Mouse (Mus musculus): ENCODE measurements around the gene Car14. TPM values are rescaled to one million over a fixed set of nuclear protein-coding genes. Genes with fewer than 3 reads are reported as not detected.

The Car14 gene
- polyA plus RNA-seq, 1 experiment = 3.3 TPM

DNA sequence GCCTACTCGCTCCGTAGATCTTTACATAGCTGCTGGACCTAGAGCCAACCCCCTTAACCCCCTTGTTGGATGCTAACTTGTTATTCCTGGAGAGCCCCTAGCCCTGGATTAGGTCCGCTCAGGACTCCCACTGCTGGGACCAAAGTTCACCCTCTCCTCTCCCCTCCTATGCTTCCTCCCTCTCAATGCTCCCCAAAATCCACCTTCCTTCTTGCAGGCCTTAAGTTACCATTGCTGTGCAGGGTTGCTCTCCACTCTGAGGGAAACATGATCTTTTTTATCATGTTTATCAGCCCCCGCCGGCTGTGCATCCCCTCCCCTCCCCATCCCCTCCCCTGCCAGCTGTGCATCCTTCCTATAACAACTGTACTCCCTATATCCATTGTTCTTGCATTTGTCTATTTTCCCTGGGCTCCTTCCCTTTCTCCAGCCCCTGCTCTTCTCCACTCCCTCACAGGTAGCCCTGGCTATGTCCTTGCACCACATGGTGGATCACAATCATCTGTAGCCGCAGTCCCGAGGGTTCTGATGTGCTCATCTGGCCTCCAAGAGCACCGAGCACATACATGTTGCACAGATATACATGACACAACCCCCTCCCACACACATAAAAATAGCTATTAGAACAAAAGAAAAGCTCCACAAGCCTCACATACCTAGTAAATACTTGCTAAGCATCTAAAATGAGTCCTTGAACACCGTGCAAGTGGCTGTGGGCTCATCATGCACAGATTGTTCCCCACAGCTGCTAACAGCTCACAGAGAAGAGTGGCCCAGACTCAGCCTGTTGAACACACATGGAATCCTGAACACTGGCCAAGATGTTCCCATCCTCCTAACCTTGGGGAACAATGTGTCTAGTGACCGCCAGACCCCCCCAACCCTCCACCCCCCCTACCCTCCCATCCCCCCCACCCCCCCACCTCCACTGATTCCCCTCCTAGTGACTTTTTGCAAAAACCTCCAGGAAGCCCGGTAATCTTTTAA is 12.1 kb downstream of the Car14 start:
- H3K9me3 ChIP-seq (replicated peaks; ENCODE audit: control insufficient read depth, insufficient read depth, low read length, poor library complexity, severe bottlenecking) = no peaks in the 10 kb centered on the region
- peak overlapping the region; percentile 52 for H3K9ac ChIP-seq (ENCODE audit: low read depth, poor library complexity, severe bottlenecking)
- H3K36me3 ChIP-seq (ENCODE audit: control insufficient read depth, insufficient read depth, low read length, poor library complexity, severe bottlenecking) = no peaks in the 10 kb centered on the region; the same call in 1 of the 2 replicates
- H3K4me3 ChIP-seq (ENCODE audit: low read depth, low read length) = peak overlapping the region; percentile 57
- H3K27me3 ChIP-seq (ENCODE audit: control insufficient read depth, insufficient read depth, low read length, poor library complexity, severe bottlenecking) = no peaks in the 10 kb centered on the region
- H3K27ac ChIP-seq (ENCODE audit: insufficient read depth, low read length) = peak overlapping the region; percentile 96
- TF ChIP-seq CTCF (IDR thresholded peaks at IDR 0.05; ENCODE audit: low read depth, low read length) (no peak), EP300 (IDR thresholded peaks at IDR 0.05; ENCODE audit: insufficient read depth, low read depth, low read length) (0 out of 2 replicates have a peak, but pooled peaks have one; percentile 24)
- H3K4me1 ChIP-seq (ENCODE audit: control insufficient read depth, insufficient read depth, low read length) = peaks cover 11% of the 10 kb centered on the region

DNA sequence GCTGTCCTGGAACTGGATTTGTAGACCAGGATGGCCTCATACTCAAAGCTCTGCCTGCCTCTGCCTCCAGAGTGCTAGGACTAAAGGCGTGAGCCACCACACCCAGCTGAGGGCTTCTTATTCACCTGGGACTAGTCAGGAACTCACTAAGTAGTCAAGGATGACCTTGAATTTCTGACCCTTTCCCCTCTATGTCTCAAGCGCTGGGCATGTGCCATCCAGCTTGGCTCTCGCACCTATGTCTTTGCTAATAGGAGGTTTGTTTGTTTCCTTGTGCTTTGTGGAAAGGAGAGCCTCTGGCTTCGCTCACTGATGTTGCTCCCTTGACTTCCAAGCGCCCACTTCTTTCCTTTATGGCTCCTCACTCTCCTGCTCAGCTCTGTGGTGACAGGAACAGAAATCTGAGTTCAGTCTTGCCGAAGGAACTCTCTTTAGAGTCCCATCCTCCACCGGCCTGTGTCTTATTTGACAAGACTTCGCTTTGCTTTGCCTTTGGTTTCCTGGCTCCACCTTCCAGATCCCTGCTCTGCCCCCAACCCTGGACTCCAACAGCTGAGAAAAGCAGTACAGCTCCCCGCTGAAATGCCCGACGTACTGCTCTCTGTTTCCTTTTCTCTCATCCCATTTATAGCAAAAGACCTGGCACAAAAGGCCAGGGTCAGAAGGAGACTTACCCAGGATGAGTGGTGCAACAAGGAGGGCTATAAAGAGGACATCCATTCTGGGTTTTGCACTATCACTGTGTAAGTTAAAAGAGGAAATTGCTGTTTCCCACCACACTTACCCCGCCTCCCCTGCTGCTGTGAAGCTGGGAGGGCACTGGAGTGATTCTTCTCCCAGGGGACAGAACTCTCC is 13.1 kb downstream of the Car14 start, which contains the start of gene BC028528:
TSS of gene BC028528 (minus strand) at position 795 of the 855 bp plus-strand sequence.
- TF ChIP-seq EP300 (IDR thresholded peaks at IDR 0.05; ENCODE audit: insufficient read depth, low read depth, low read length) = no peak
- TF ChIP-seq POLR2A (IDR thresholded peaks at IDR 0.05; ENCODE audit: insufficient read depth, low read length) = no peak
- TF ChIP-seq CTCF (IDR thresholded peaks at IDR 0.05; ENCODE audit: low read depth, low read length) = no peak
- H3K36me3 ChIP-seq (ENCODE audit: control insufficient read depth, insufficient read depth, low read length, poor library complexity, severe bottlenecking) = no peaks in the 10 kb centered on the region
- no peaks in the 10 kb centered on the region for H3K27me3 ChIP-seq (ENCODE audit: control insufficient read depth, insufficient read depth, low read length, poor library complexity, severe bottlenecking)
- peak within 1 kb of the TSS; percentile 96 for H3K27ac ChIP-seq (ENCODE audit: insufficient read depth, low read length)
- H3K4me3 ChIP-seq (ENCODE audit: low read depth, low read length) = peak within 1 kb of the TSS; percentile 57
- peak within 1 kb of the TSS; percentile 52 for H3K9ac ChIP-seq (ENCODE audit: low read depth, poor library complexity, severe bottlenecking)
- no peaks in the 10 kb centered on the region for H3K9me3 ChIP-seq (replicated peaks; ENCODE audit: control insufficient read depth, insufficient read depth, low read length, poor library complexity, severe bottlenecking)
- peaks cover 11% of the 10 kb centered on the region for H3K4me1 ChIP-seq (ENCODE audit: control insufficient read depth, insufficient read depth, low read length)

DNA sequence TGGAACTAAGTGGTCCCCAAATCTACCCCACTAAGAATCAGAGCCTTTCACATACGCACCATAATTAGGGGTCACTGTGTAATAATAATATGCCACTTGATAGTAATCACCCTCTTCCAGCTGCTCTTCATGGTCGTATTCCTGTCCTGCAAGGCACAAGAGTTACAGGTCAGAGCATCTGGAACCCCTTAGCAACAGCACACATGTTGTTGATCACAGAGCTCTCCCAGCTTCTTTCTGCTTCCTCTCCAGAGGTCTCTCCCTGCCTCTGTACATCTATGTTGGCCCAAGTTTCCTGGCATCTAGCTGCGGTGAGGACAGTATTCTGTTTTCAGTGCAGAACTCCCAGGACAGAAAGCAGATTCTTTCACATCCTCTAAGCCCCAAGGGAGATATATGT is 14.8 kb downstream of the Car14 start:
- H3K27ac ChIP-seq (ENCODE audit: insufficient read depth, low read length) = no peak overlapping the region
- no peaks in the 10 kb centered on the region for H3K27me3 ChIP-seq (ENCODE audit: control insufficient read depth, insufficient read depth, low read length, poor library complexity, severe bottlenecking)
- peaks cover 6% of the 10 kb centered on the region for H3K4me1 ChIP-seq (ENCODE audit: control insufficient read depth, insufficient read depth, low read length)
- TF ChIP-seq CTCF (IDR thresholded peaks at IDR 0.05; ENCODE audit: low read depth, low read length) = no peak
- no peak for TF ChIP-seq EP300 (IDR thresholded peaks at IDR 0.05; ENCODE audit: insufficient read depth, low read depth, low read length)
- TF ChIP-seq POLR2A (IDR thresholded peaks at IDR 0.05; ENCODE audit: insufficient read depth, low read length) = no peak
- H3K36me3 ChIP-seq (ENCODE audit: control insufficient read depth, insufficient read depth, low read length, poor library complexity, severe bottlenecking) = no peaks in the 10 kb centered on the region
- H3K9me3 ChIP-seq (replicated peaks; ENCODE audit: control insufficient read depth, insufficient read depth, low read length, poor library complexity, severe bottlenecking) = no peaks in the 10 kb centered on the region
- no peak overlapping the region for H3K9ac ChIP-seq (ENCODE audit: low read depth, poor library complexity, severe bottlenecking)
- no peak overlapping the region for H3K4me3 ChIP-seq (ENCODE audit: low read depth, low read length)

DNA sequence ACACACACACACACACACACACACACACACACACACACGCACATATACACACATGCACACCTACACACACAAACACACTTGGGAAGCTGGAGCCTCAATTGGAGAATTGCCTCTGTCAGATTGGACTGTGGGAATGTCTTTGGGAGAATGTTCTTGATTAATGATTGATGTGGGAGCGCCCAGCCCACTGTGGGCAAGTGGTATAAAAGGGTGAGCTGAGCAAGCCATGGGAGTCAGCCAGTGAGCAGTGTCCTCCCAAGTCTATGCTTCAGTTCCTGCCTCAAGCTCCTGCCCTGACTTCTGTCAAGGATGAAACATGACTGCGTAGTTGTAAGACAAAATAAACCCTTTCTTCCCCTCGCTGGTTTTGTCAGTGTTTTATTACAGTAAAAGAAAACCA is 16.9 kb downstream of the Car14 start:
- no peak for TF ChIP-seq EP300 (IDR thresholded peaks at IDR 0.05; ENCODE audit: insufficient read depth, low read depth, low read length)
- no peak for TF ChIP-seq CTCF (IDR thresholded peaks at IDR 0.05; ENCODE audit: low read depth, low read length)
- no peak for TF ChIP-seq POLR2A (IDR thresholded peaks at IDR 0.05; ENCODE audit: insufficient read depth, low read length)
- Histone ChIP-seq H3K27me3 (ENCODE audit: control insufficient read depth, insufficient read depth, low read length, poor library complexity, severe bottlenecking) (no peaks in the 10 kb centered on the region), H3K27ac (ENCODE audit: insufficient read depth, low read length) (no peak overlapping the region), H3K9ac (ENCODE audit: low read depth, poor library complexity, severe bottlenecking) (no peak overlapping the region), H3K4me3 (ENCODE audit: low read depth, low read length) (no peak overlapping the region), H3K4me1 (ENCODE audit: control insufficient read depth, insufficient read depth, low read length) (peaks cover 6% of the 10 kb centered on the region), H3K9me3 (replicated peaks; ENCODE audit: control insufficient read depth, insufficient read depth, low read length, poor library complexity, severe bottlenecking) (no peaks in the 10 kb centered on the region), H3K36me3 (ENCODE audit: control insufficient read depth, insufficient read depth, low read length, poor library complexity, severe bottlenecking) (no peaks in the 10 kb centered on the region)

DNA sequence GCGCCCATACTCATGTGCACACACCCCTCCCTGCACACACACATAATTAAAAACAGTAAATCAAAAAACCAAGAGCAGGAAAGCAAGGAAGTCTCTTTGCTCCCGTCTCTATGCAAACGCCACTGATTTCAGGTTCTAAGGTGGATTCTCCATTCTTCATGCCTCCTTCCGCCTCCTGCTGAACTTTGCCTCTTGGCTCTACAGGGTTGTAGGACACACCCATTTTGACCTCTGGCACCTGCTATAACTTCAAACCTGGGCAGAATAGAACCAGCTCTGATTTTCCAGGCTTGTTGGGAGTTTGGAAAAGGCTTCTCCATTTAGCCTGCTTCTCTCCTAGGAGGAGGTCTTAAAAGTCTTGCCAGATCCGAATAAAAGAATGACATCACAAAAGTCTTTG is 20.1 kb downstream of the Car14 start:
- H3K4me3 ChIP-seq (ENCODE audit: low read depth, low read length) = no peak overlapping the region
- TF ChIP-seq EP300 (IDR thresholded peaks at IDR 0.05; ENCODE audit: insufficient read depth, low read depth, low read length) (no peak), CTCF (IDR thresholded peaks at IDR 0.05; ENCODE audit: low read depth, low read length) (no peak), POLR2A (IDR thresholded peaks at IDR 0.05; ENCODE audit: insufficient read depth, low read length) (no peak)
- H3K27ac ChIP-seq (ENCODE audit: insufficient read depth, low read length) = no peak overlapping the region
- H3K4me1 ChIP-seq (ENCODE audit: control insufficient read depth, insufficient read depth, low read length) = no peaks in the 10 kb centered on the region
- no peaks in the 10 kb centered on the region for H3K27me3 ChIP-seq (ENCODE audit: control insufficient read depth, insufficient read depth, low read length, poor library complexity, severe bottlenecking)
- H3K36me3 ChIP-seq (ENCODE audit: control insufficient read depth, insufficient read depth, low read length, poor library complexity, severe bottlenecking) = no peaks in the 10 kb centered on the region
- H3K9me3 ChIP-seq (replicated peaks; ENCODE audit: control insufficient read depth, insufficient read depth, low read length, poor library complexity, severe bottlenecking) = no peaks in the 10 kb centered on the region
- H3K9ac ChIP-seq (ENCODE audit: low read depth, poor library complexity, severe bottlenecking) = no peak overlapping the region
